Mouse (Mus musculus) CD4-positive, CD25-positive, alpha-beta regulatory T cell, adult 4 months (primary cell): ENCODE measurements around the gene Cacna2d3. TPM values are rescaled to one million over a fixed set of nuclear protein-coding genes. Genes with fewer than 3 reads are reported as not detected.

Source experiments
- ATAC-seq: one replicate; pipeline ENCODE4 v1.8.0; 2017
- polyA plus RNA-seq, 2 experiments: library from polyadenylated mRNA; unstranded; fragments of 100-300 nt; shearing (Covaris generic); gene quantifications; one replicate each; pipeline ENCODE4 v1.2.1; 2017

Gene Cacna2d3
- polyA plus RNA-seq, 2 experiments from 2014 or later: not detected

- ATAC-seq: no peak
Observed at GRCm38 (mm10) chr14:29478403-29478983, 243.2 kb downstream of the Cacna2d3 start.

GRCm38 (mm10) chr14:29464277-29464676 lies 257.4 kb downstream of the Cacna2d3 start:
- no peak for ATAC-seq

- ATAC-seq: no peak
Observed at GRCm38 (mm10) chr14:29449203-29449602, 272.5 kb downstream of the Cacna2d3 start.

GRCm38 (mm10) chr14:29443091-29444026 lies 278.3 kb downstream of the Cacna2d3 start:
- no peak for ATAC-seq

- ATAC-seq: no peak
Observed at GRCm38 (mm10) chr14:29442476-29442875, 279.2 kb downstream of the Cacna2d3 start.

- no peak for ATAC-seq
Observed at GRCm38 (mm10) chr14:29438666-29439065, 283.0 kb downstream of the Cacna2d3 start.

GRCm38 (mm10) chr14:29438251-29438650 lies 283.4 kb downstream of the Cacna2d3 start:
- ATAC-seq: no peak

GRCm38 (mm10) chr14:29435203-29435602 lies 286.5 kb downstream of the Cacna2d3 start:
- ATAC-seq: no peak

- no peak for ATAC-seq
Observed at GRCm38 (mm10) chr14:29433716-29434115, 287.9 kb downstream of the Cacna2d3 start.

GRCm38 (mm10) chr14:29433076-29433714 lies 288.5 kb downstream of the Cacna2d3 start:
- ATAC-seq: no peak

GRCm38 (mm10) chr14:29429788-29430187 lies 291.9 kb downstream of the Cacna2d3 start:
- ATAC-seq: no peak

GRCm38 (mm10) chr14:29425666-29426065 lies 296.0 kb downstream of the Cacna2d3 start:
- no peak for ATAC-seq

GRCm38 (mm10) chr14:29425208-29425607 lies 296.5 kb downstream of the Cacna2d3 start:
- no peak for ATAC-seq

GRCm38 (mm10) chr14:29405878-29406165 lies 315.8 kb downstream of the Cacna2d3 start:
- no peak for ATAC-seq

- no peak for ATAC-seq
Observed at GRCm38 (mm10) chr14:29405125-29405877, 316.4 kb downstream of the Cacna2d3 start.

GRCm38 (mm10) chr14:29403849-29404808 lies 317.5 kb downstream of the Cacna2d3 start:
- ATAC-seq: no peak

GRCm38 (mm10) chr14:29402471-29402870 lies 319.2 kb downstream of the Cacna2d3 start:
- ATAC-seq: no peak

GRCm38 (mm10) chr14:29393786-29394185 lies 327.9 kb downstream of the Cacna2d3 start:
- no peak for ATAC-seq

- ATAC-seq: no peak
Observed at GRCm38 (mm10) chr14:29392851-29393250, 328.8 kb downstream of the Cacna2d3 start.

- no peak for ATAC-seq
Observed at GRCm38 (mm10) chr14:29391489-29391888, 330.2 kb downstream of the Cacna2d3 start.

GRCm38 (mm10) chr14:29387761-29388160 lies 333.9 kb downstream of the Cacna2d3 start:
- ATAC-seq: no peak

GRCm38 (mm10) chr14:29385500-29385899 lies 336.2 kb downstream of the Cacna2d3 start:
- ATAC-seq: no peak
